Mouse (Mus musculus) gonadal fat pad, adult 2 months (tissue): ENCODE results near the gene L3hypdh. TPM values are rescaled to one million over a fixed set of nuclear protein-coding genes. Genes with fewer than 3 reads are reported as not detected.

Experiments
- DNase-seq: peaks from one replicate; pipeline ENCODE4 v3.0.0-alpha.2; 2012; ENCODE audit warnings: low read depth
- polyA plus RNA-seq: library from polyadenylated mRNA; depleted of rRNA; stranded (reverse); fragments of >200 nt; gene quantifications from 2 replicates; pipeline ENCODE4 v1.2.3, GENCODE M21; 2012; rRNA removed

L3hypdh gene
- polyA plus RNA-seq, result 23.3 and 27.4 TPM in 2 replicates

- DNase-seq, result peak; percentile 91
These were observed at the start of gene L3hypdh, which contains the start of gene Jkamp for GRCm38 (mm10) chr12:72085329-72086165. TSS of gene L3hypdh (minus strand) at chr12:72085439. TSS of gene Jkamp (plus strand) at chr12:72085589.

- no peak for DNase-seq
These were observed 44.0 kb upstream of the L3hypdh start for GRCm38 (mm10) chr12:72129203-72129602.

- no peak for DNase-seq
These were observed 30.6 kb upstream of the L3hypdh start for GRCm38 (mm10) chr12:72115686-72116345.

GRCm38 (mm10) chr12:72115126-72115525 is 29.9 kb upstream of the L3hypdh start:
- no peak for DNase-seq

GRCm38 (mm10) chr12:72104525-72105281 is 19.5 kb upstream of the L3hypdh start:
- DNase-seq, result no peak

- DNase-seq, result no peak
These were observed 18.8 kb upstream of the L3hypdh start for GRCm38 (mm10) chr12:72104027-72104426.

GRCm38 (mm10) chr12:72102776-72103175 is 17.5 kb upstream of the L3hypdh start:
- DNase-seq, result no peak

GRCm38 (mm10) chr12:72096966-72097365 is 11.7 kb upstream of the L3hypdh start:
- DNase-seq, result no peak

- no peak for DNase-seq
These were observed 4.6 kb upstream of the L3hypdh start for GRCm38 (mm10) chr12:72089802-72090201.

GRCm38 (mm10) chr12:72086166-72086825 is 1.1 kb upstream of the L3hypdh start:
- DNase-seq, result no peak

GRCm38 (mm10) chr12:72085024-72085328 is 263 bp downstream of the L3hypdh start:
- no peak for DNase-seq

GRCm38 (mm10) chr12:72084261-72085023 is 797 bp downstream of the L3hypdh start:
- peak; percentile 51 for DNase-seq

- DNase-seq, result no peak
These were observed 2.0 kb downstream of the L3hypdh start for GRCm38 (mm10) chr12:72083265-72083664.

- DNase-seq, result no peak
These were observed 2.9 kb downstream of the L3hypdh start for GRCm38 (mm10) chr12:72082370-72082769.

GRCm38 (mm10) chr12:72081961-72082360 is 3.3 kb downstream of the L3hypdh start:
- no peak for DNase-seq

- DNase-seq, result no peak
These were observed 7.0 kb downstream of the L3hypdh start for GRCm38 (mm10) chr12:72078248-72078647.

GRCm38 (mm10) chr12:72070327-72071269 is 14.6 kb downstream of the L3hypdh start, which contains the start of gene Gpr135:
TSS of gene Gpr135 (minus strand) at chr12:72071125.
- DNase-seq, result no peak

- no peak for DNase-seq
These were observed 15.5 kb downstream of the L3hypdh start for GRCm38 (mm10) chr12:72069626-72070326.

GRCm38 (mm10) chr12:72057780-72058179 is 27.5 kb downstream of the L3hypdh start:
- DNase-seq, result no peak
